Mouse (Mus musculus) CH12.LX (cell line): ENCODE results near the gene Plekhh3.

Experiments
- CTCF ChIP-seq, 2 experiments: IDR thresholded peaks in 1 of 2; conservative IDR thresholded peaks in 1 of 2; 2 replicates each; pipeline ENCODE4 v1.5.1; 2011 to 2012; ENCODE audit warnings: low read depth in 2 of 2, low read length in 2 of 2, improper control_type of control experiment in 1 of 2, inconsistent platforms in 1 of 2, mild to moderate bottlenecking in 1 of 2, moderate library complexity in 1 of 2
- E2F4 ChIP-seq: IDR thresholded peaks from 2 replicates; pipeline ENCODE4 v1.6.1; 2011; ENCODE audit warnings: low read depth, low read length, improper control_type of control experiment; ENCODE audit not compliant: insufficient replicate concordance
- POLR2A ChIP-seq: IDR thresholded peaks from 2 replicates; pipeline ENCODE4 v1.6.1; 2011; ENCODE audit warnings: low read depth, mild to moderate bottlenecking, improper control_type of control experiment, low read length
- TBP ChIP-seq: conservative IDR thresholded peaks from 2 replicates; pipeline ENCODE4 v1.6.1; 2011; ENCODE audit warnings: low read depth, low read length, improper control_type of control experiment
- ZKSCAN1 ChIP-seq: IDR thresholded peaks from 2 replicates; pipeline ENCODE4 v1.6.1; 2012; ENCODE audit warnings: low read depth, inconsistent platforms, low read length, improper control_type of control experiment, borderline replicate concordance
- ZMIZ1 ChIP-seq: IDR thresholded peaks from 2 replicates; pipeline ENCODE4 v1.6.1; 2012; ENCODE audit warnings: low read depth, mild to moderate bottlenecking, inconsistent platforms, low read length, improper control_type of control experiment

- TF ChIP-seq POLR2A (no peak), E2F4 (no peak), ZKSCAN1 (no peak), ZMIZ1 (no peak), TBP (no peak), CTCF (conservative IDR thresholded peaks at IDR 0.05 in 1 of 2, IDR thresholded peaks at IDR 0.05 in 1 of 2; ENCODE audit: low read depth in 2 of 2, low read length in 2 of 2) (no peak)
Measured at GRCm38 (mm10) chr11:101170354-101170810, 769 bp downstream of the Plekhh3 start, which contains the start of gene Cntnap1.
